Mouse (Mus musculus) small intestine, adult 2 months (tissue): Measurements from ENCODE around the gene Cckbr.

Source experiments
- CTCF ChIP-seq: fragments of 200-500 bp; IDR thresholded peaks from 2 replicates; pipeline ENCODE4 v1.5.1; 2012; ENCODE audit warnings: low read depth, mild to moderate bottlenecking, control low read depth, inconsistent platforms, low read length, moderate library complexity, mixed read lengths; ENCODE audit not compliant: insufficient replicate concordance, insufficient read length; ENCODE audit errors: extremely low read depth
- POLR2A ChIP-seq: fragments of 200-500 bp; IDR thresholded peaks from 2 replicates; pipeline ENCODE4 v1.6.1; 2012; ENCODE audit warnings: low read depth, mild to moderate bottlenecking, control low read depth, inconsistent platforms, low read length, moderate library complexity

DNA sequence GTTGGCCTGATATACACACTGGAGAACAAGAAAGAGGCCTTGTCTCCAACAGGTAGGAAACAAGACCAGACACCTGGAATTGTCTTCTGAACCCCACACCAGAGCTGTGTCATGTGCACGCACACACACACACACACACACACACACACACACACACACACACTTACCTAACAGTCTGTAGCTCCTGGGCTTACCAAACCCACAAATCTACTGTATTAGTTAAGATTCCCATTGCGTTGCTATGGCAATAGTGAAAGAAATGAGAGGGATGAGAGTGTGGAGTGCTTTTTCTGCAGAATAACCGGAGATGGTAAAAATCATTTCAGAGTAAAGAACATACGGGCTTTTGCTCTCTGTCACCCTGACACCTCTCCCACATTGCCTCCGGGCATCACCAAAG is 7.4 kb upstream of the Cckbr start:
- no peak for TF ChIP-seq POLR2A
- TF ChIP-seq CTCF = no peak
